Mouse (Mus musculus) heart, postnatal 0 days (tissue): ENCODE measurements around the gene Itfg2.

Source experiments
- CTCF ChIP-seq: IDR thresholded peaks from 2 replicates; pipeline ENCODE4 v1.5.1; 2016; ENCODE audit warnings: antibody characterized with exemption, control low read depth, low read depth
- EP300 ChIP-seq: IDR thresholded peaks from 2 replicates; pipeline ENCODE4 v1.6.1; 2016; ENCODE audit warnings: antibody characterized with exemption, low read depth

GRCm38 (mm10) chr6:128445761-128446535 lies 21.2 kb upstream of the Itfg2 start:
- TF ChIP-seq CTCF (peak; percentile 80), EP300 (no peak)
